Mouse (Mus musculus) thymus, adult 2 months (tissue): ENCODE measurements around the gene Ubl7.

Experiments
- CTCF ChIP-seq: fragments of 200-500 bp; IDR thresholded peaks from 2 replicates; pipeline ENCODE4 v1.5.1; 2012; ENCODE audit warnings: mild to moderate bottlenecking, control low read depth, low read length, moderate library complexity, borderline replicate concordance; ENCODE audit not compliant: control insufficient read depth, poor library complexity, insufficient read depth; ENCODE audit errors: extremely low read depth
- POLR2A ChIP-seq: fragments of 200-500 bp; IDR thresholded peaks from 2 replicates; pipeline ENCODE4 v1.6.1; 2012; ENCODE audit warnings: mild to moderate bottlenecking, low read length, control low read depth, moderate library complexity; ENCODE audit not compliant: control insufficient read depth, poor library complexity, insufficient read depth; ENCODE audit errors: extremely low read depth

GRCm38 (mm10) chr9:57961226-57961625, 50.4 kb downstream of the Ubl7 start:
- TF ChIP-seq POLR2A, result no peak
- no peak for TF ChIP-seq CTCF
